Mouse (Mus musculus): Measurements from ENCODE around the gene Psme4. TPM values are rescaled to one million over a fixed set of nuclear protein-coding genes. Genes with fewer than 3 reads are reported as not detected.

The Psme4 gene
- polyA plus RNA-seq, 1 experiment from 2014 or later: 23.7 TPM

DNA sequence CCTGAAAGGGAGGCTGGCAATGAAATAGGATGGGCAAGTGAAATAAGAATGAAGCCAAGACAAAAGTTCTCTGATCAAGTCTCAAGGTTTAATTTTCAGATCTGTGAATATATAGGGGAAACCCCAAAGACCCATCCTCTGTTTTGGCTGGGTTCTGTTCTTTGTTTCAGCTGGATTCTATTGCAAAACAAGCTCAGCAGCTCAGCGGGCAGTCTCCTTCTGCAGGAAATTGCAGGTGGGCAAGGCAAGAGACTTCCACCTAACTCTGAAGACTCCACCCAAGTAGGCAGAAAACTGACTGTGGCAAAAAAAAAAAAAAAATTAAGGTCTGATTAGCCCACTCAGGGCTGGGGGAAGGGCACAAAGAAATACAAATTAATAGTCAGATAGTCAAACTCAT lies 9.6 kb upstream of the Psme4 start:
- H3K27ac ChIP-seq: no peak overlapping the region
- no peak overlapping the region for H3K4me2 ChIP-seq
- no peaks in the 10 kb centered on the region for H3K4me1 ChIP-seq
- no peak for ATAC-seq
- H3K9ac ChIP-seq: no peak overlapping the region
- WGBS: 81% methylated on average over 1 of the region's 1 CpGs
- no peak overlapping the region for H3K4me3 ChIP-seq
- no peaks in the 10 kb centered on the region for H3K9me3 ChIP-seq (replicated peaks)
- no peaks in the 10 kb centered on the region for H3K27me3 ChIP-seq
- H3K36me3 ChIP-seq (ENCODE audit: poor library complexity, severe bottlenecking): no peaks in the 10 kb centered on the region

DNA sequence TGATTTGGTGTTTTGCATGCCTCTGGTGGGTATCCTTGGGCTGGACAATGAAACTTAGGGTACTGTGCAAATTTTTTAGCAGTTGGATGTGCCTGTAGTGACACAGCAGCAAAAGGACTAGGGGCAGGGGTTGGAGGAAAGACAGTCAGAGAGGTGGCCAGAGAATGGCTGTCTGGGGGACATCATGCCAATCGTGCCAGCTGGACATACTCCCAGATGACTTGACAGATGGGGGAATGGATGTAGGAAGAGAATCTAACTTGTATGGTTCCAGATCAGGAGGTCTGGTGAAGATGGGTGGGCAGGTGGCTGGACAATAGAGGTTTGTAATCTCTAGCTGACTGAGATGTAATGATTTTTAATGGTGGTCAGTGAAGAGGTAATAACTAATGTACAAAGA lies 6.5 kb upstream of the Psme4 start:
- 92% methylated on average over 1 of the region's 1 CpGs for WGBS
- H3K4me3 ChIP-seq: no peak overlapping the region
- H3K27ac ChIP-seq: no peak overlapping the region
- H3K4me1 ChIP-seq: no peaks in the 10 kb centered on the region
- H3K9me3 ChIP-seq (replicated peaks): no peaks in the 10 kb centered on the region
- no peaks in the 10 kb centered on the region for H3K27me3 ChIP-seq
- H3K4me2 ChIP-seq: no peak overlapping the region
- no peak for ATAC-seq
- H3K36me3 ChIP-seq (ENCODE audit: poor library complexity, severe bottlenecking): no peaks in the 10 kb centered on the region
- no peak overlapping the region for H3K9ac ChIP-seq

DNA sequence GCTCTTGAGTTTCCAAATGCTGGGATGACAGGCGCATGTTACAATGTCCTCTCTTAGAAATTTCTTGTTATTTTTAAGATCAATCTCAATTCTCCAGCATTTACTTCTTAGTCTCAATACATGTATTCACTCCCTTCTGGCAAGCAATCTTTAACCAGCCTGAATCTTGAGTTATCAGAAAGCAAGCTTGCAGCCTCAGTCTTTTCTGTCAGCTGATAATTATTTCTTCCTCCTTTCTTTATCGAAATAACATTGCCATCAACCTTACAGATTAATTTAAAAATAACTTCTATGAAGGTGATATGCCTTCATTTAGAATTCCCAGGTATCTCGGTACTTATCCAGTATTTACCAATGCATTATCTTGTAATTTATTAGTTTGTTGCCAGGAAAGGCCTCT lies 709 bp upstream of the Psme4 start:
- Histone ChIP-seq H3K4me1 (peaks cover 31% of the 10 kb centered on the region), H3K27ac (no peak overlapping the region), H3K4me3 (peak overlapping the region; percentile 94), H3K9ac (peak overlapping the region; percentile 95), H3K27me3 (no peaks in the 10 kb centered on the region), H3K36me3 (ENCODE audit: poor library complexity, severe bottlenecking) (no peaks in the 10 kb centered on the region), H3K4me2 (peak overlapping the region; percentile 84), H3K9me3 (replicated peaks) (no peaks in the 10 kb centered on the region)
- no peak for ATAC-seq
- WGBS: 83% methylated on average over 3 of the region's 3 CpGs

DNA sequence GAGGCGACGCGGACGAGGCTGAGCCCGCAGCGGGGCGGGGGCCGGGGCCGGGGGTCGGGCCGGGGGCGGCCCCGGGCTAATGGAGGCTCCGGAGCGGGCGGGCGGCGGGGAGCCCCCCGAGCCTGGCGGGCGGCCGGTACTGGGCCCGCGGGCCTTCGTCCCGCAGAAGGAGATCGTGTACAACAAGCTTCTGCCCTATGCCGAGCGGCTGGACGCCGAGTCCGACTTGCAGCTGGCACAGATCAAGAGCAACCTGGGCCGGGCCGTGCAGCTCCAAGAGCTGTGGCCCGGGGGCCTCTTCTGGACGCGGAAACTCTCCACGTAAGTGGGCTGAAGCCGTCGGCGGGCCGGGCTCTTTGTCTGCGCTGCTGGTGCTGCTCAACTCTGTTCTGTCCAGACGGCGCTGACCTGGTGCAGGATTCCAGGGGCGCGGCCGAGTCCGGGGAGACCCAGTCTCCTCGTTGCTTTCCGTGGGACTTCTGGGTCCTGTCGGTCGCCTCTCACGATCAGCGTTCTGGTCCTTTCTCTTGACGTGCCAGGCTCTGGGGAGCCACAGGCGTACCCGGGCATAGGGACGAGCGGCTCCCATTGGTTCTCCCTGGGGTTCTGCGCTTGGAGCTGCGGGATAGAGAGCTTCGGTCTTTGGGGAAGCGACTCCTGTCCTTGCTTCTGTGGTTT lies 517 bp downstream of the Psme4 start:
- Histone ChIP-seq H3K36me3 (ENCODE audit: poor library complexity, severe bottlenecking) (no peaks in the 10 kb centered on the region), H3K9me3 (replicated peaks) (no peaks in the 10 kb centered on the region), H3K4me1 (peaks cover 32% of the 10 kb centered on the region), H3K9ac (peak overlapping the region; percentile 95), H3K27me3 (no peaks in the 10 kb centered on the region), H3K4me3 (peak overlapping the region; percentile 94), H3K27ac (peak overlapping the region; percentile 91), H3K4me2 (peak overlapping the region; percentile 84)
- ATAC-seq: peak; percentile 83
- under 1% methylated on average over 44 of the region's 64 CpGs for WGBS

DNA sequence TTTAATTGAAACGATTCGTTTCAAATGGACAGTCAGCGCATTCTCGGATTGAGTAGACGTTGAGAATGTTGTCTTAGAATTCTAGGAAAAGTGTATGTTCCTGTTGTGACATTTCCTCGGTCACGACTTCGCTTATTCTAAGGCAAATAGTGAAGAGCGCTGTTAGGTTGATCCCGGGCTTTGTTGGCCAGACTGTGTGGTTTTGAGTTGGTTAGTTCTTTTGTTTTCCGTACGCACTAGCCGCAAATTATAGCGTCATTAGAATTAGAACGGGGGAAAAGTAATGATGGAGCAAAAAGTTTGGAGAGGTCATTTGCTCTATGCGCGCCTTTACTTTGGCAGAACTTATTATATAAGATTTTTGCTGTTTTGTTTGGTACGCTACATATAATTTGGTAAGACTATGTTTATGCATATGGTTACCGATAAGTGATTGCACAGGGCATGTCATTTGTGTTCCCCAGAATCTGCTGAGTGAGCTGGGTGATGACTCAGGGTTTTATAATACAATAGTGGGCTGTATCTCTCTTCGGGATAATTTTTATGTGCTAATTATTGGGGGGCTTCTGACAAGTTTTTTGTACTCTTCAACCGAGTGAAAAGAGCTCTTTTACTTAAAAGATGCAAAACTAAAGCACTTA lies 1.4 kb downstream of the Psme4 start:
- Histone ChIP-seq H3K9ac (peak overlapping the region; percentile 95), H3K4me1 (peaks cover 35% of the 10 kb centered on the region), H3K27ac (peak overlapping the region; percentile 91; the same call in 1 of the 2 replicates), H3K36me3 (ENCODE audit: poor library complexity, severe bottlenecking) (no peaks in the 10 kb centered on the region), H3K4me3 (peak overlapping the region; percentile 94), H3K27me3 (no peaks in the 10 kb centered on the region), H3K4me2 (peak overlapping the region; percentile 84), H3K9me3 (replicated peaks) (no peaks in the 10 kb centered on the region)
- WGBS: 3% methylated on average over 21 of the region's 21 CpGs
- no peak for ATAC-seq

DNA sequence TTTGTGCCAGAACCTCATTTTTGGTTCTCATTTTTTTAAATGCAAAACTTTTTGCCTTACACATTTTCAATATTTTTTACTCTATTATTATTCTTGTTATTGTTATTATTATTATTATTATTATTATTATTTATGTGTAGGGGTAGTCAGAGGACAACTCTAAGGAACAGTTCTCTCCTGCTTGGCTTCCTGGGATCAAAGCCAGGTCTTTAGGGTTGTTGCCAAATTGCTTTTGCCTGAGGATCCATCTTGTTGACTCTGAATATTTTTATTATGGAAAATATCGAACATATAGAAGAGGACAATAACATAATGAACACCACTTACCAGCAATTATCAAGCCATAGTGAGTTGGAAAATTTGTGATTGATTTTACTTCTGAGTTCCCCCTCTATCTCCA lies 3.1 kb downstream of the Psme4 start:
- WGBS: 76% methylated on average over 1 of the region's 1 CpGs
- H3K4me3 ChIP-seq: no peak overlapping the region
- H3K27me3 ChIP-seq: no peaks in the 10 kb centered on the region
- no peak overlapping the region for H3K9ac ChIP-seq
- H3K27ac ChIP-seq: no peak overlapping the region
- no peaks in the 10 kb centered on the region for H3K36me3 ChIP-seq (ENCODE audit: poor library complexity, severe bottlenecking)
- H3K4me2 ChIP-seq: no peak overlapping the region
- no peak for ATAC-seq
- no peaks in the 10 kb centered on the region for H3K9me3 ChIP-seq (replicated peaks)
- H3K4me1 ChIP-seq: peaks cover 41% of the 10 kb centered on the region

DNA sequence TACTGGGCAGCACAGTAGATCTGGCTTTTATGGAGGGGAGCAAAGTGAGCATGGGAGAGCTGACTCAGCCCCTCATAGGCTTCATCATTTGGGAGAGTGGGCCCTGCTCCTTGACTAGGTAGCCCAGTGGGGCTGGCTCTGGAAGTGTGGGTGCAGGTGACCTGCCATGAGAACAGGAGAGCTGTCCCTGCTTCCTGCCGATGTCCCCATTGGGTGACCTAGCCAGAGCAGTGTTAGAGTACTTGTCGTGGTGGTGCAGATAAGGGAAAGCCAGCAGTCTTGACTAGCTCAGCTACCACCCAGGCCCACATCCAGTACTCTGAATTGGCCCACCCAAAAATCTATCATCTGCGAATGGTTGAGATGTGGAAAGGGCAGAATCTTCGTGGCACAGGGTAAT lies 6.0 kb downstream of the Psme4 start:
- no peaks in the 10 kb centered on the region for H3K27me3 ChIP-seq
- no peaks in the 10 kb centered on the region for H3K36me3 ChIP-seq (ENCODE audit: poor library complexity, severe bottlenecking)
- no peak overlapping the region for H3K9ac ChIP-seq
- 89% methylated on average over 4 of the region's 4 CpGs for WGBS
- peaks cover 35% of the 10 kb centered on the region for H3K4me1 ChIP-seq
- H3K9me3 ChIP-seq (replicated peaks): no peaks in the 10 kb centered on the region
- H3K4me3 ChIP-seq: no peak overlapping the region
- no peak for ATAC-seq
- H3K4me2 ChIP-seq: no peak overlapping the region
- H3K27ac ChIP-seq: no peak overlapping the region

DNA sequence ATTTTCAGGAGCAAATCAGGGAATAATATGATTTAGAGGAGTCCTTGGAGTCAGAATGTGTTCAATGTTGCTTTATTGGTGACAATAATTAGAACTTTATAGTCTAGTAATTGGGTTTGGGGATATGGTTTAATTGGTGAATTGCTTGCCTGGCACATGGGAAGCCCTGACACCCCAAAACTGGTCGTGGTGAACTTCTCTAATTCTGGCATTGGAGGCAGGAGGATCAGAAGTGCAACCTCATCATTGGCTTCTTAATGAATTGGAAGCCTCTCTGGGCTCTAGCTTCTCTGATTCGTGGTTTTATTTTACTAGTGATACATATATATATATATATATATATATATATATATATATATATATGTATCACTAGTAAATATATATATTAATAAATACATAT lies 9.4 kb downstream of the Psme4 start:
- H3K9ac ChIP-seq: no peak overlapping the region
- 91% methylated on average over 2 of the region's 2 CpGs for WGBS
- H3K27me3 ChIP-seq: no peaks in the 10 kb centered on the region
- no peak overlapping the region for H3K27ac ChIP-seq
- no peaks in the 10 kb centered on the region for H3K36me3 ChIP-seq (ENCODE audit: poor library complexity, severe bottlenecking)
- no peak overlapping the region for H3K4me3 ChIP-seq
- ATAC-seq: no peak
- peaks cover 9% of the 10 kb centered on the region; the same call in 1 of the 2 replicates for H3K4me1 ChIP-seq
- no peak overlapping the region for H3K4me2 ChIP-seq
- H3K9me3 ChIP-seq (replicated peaks): no peaks in the 10 kb centered on the region

DNA sequence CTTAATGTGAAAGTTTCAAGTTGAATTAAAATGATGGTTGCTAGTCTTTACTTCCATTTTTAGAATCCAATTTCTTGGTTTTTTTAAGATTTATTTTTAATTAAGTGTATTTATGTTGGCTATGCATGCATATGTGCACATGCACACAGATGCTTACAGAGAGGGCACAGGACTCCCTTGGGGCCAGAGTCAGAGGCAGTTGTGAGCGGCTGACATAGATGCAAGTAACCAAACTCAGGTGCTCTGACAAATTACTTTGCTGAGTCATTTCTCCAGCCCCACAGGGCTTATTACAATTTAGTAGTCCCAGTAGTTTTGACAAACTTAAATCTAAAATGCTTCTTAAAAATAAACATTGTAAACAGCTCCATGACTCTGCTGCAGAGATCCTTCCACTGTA lies 10.1 kb downstream of the Psme4 start:
- WGBS: 94% methylated on average over 1 of the region's 1 CpGs
- no peak overlapping the region for H3K9ac ChIP-seq
- H3K4me3 ChIP-seq: no peak overlapping the region
- no peaks in the 10 kb centered on the region for H3K36me3 ChIP-seq (ENCODE audit: poor library complexity, severe bottlenecking)
- peaks cover 9% of the 10 kb centered on the region; the same call in 1 of the 2 replicates for H3K4me1 ChIP-seq
- H3K27me3 ChIP-seq: no peaks in the 10 kb centered on the region
- ATAC-seq: no peak
- H3K4me2 ChIP-seq: no peak overlapping the region
- H3K27ac ChIP-seq: no peak overlapping the region
- H3K9me3 ChIP-seq (replicated peaks): no peaks in the 10 kb centered on the region

DNA sequence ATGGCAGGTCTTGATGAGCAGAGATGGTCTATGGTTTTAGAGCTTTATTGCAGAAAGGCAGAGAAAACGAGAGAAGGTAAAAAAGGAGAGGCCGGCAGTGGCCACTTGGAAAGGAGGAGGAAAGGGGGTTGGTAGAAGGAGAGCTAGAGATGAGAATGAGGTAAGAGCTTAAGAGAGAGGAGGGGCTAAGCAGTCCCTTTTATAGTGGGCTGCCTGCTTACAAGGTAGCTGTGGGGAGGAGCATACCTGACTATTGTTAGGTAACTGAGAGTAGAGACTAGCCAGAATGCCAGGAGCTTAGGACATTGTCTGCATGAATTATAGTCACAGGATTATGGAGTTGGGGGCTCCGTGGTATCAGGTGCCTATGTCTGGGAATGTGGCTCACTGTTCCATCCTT lies 14.0 kb downstream of the Psme4 start:
- no peaks in the 10 kb centered on the region for H3K27me3 ChIP-seq
- ATAC-seq: no peak
- WGBS: 45% methylated on average over 3 of the region's 3 CpGs
- H3K4me2 ChIP-seq: no peak overlapping the region
- H3K4me1 ChIP-seq: no peaks in the 10 kb centered on the region
- no peak overlapping the region for H3K9ac ChIP-seq
- H3K27ac ChIP-seq: no peak overlapping the region
- H3K9me3 ChIP-seq (replicated peaks): no peaks in the 10 kb centered on the region
- no peaks in the 10 kb centered on the region for H3K36me3 ChIP-seq (ENCODE audit: poor library complexity, severe bottlenecking)
- H3K4me3 ChIP-seq: no peak overlapping the region

DNA sequence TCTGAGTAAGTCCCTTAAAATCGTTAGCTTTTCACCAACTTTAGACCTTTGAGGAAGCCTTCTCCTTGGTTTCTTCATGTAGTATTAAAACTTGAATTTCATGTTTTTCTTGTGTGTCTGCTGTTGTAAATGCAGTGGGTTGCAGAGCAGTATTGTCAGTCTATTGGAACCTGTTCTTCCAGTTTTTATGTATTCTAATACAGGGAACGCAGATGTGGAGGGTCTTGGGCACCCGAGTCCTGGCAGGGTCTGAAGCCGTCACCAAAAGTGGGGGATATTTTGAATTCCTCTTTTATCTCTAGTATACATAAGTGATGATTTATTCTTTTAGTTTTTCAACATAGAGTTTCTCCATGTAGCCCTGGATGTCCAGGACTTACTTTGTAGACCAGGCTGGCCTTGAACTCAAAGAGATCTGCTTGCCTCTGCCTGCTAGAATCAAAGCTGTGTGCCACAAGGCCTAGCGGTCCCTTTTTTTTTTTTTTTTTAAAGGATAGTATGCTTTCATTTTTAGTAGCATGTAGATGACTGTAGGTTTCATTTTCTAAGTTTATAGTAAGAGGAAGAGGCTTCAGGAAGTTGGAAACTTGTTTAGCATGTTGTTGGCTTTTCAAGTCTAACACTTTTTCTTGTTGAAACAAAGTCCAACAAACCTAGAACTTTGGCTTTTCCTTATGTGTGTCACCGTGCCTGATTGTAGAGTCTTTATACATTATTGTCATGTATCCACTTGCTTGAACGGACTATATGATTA lies 14.9 kb downstream of the Psme4 start:
- Histone ChIP-seq H3K4me1 (no peaks in the 10 kb centered on the region), H3K27ac (no peak overlapping the region), H3K27me3 (no peaks in the 10 kb centered on the region), H3K36me3 (ENCODE audit: poor library complexity, severe bottlenecking) (no peaks in the 10 kb centered on the region), H3K4me3 (no peak overlapping the region), H3K4me2 (no peak overlapping the region), H3K9me3 (replicated peaks) (no peaks in the 10 kb centered on the region), H3K9ac (no peak overlapping the region)
- no peak for ATAC-seq
- 94% methylated on average over 7 of the region's 7 CpGs for WGBS

DNA sequence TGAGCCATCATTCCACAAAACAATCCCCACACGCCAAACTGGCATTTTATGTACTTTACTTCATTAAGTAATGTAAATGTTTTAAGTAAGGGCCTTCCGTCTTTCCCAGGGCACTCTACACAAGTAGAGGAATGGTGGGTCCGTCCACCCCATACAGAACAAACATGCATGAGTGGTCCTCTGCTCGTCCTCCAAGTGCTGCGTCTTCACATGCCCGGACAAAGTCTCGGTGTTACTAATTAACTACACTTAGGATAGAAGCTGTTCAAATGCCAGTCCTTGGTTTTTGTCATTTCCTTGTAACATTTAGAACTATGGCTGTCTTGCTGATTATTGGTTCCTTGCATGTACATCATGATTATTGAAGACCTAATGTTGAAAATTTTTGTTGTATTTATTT lies 21.2 kb downstream of the Psme4 start:
- WGBS: 97% methylated on average over 7 of the region's 7 CpGs
- no peak overlapping the region for H3K9ac ChIP-seq
- H3K9me3 ChIP-seq (replicated peaks): no peaks in the 10 kb centered on the region
- no peak overlapping the region for H3K27ac ChIP-seq
- H3K4me1 ChIP-seq: no peaks in the 10 kb centered on the region
- no peak overlapping the region for H3K4me3 ChIP-seq
- H3K36me3 ChIP-seq (ENCODE audit: poor library complexity, severe bottlenecking): peaks cover 24% of the 10 kb centered on the region
- no peak for ATAC-seq
- no peaks in the 10 kb centered on the region for H3K27me3 ChIP-seq
- H3K4me2 ChIP-seq: no peak overlapping the region

Measured in forebrain, embryonic 13.5 days (tissue).